Mouse (Mus musculus) forebrain, embryonic 15.5 days (tissue): Measurements from ENCODE around the gene Zcchc7. TPM values are rescaled to one million over a fixed set of nuclear protein-coding genes. Genes with fewer than 3 reads are reported as not detected.

Source experiments
- ATAC-seq: fragments of 200-750 bp; cut with Nextera tagmentation; replicated peaks from 2 replicates; pipeline ENCODE4 v1.8.0; 2017; ENCODE audit warnings: mild to moderate bottlenecking, moderate TSS enrichment, moderate library complexity
- H3K27ac ChIP-seq: fragments of 300-500 bp; sonication (generic); replicated peaks from 2 replicates; pipeline ENCODE4 v1.5.1; 2015; ENCODE audit warnings: mild to moderate bottlenecking, inconsistent platforms
- H3K27me3 ChIP-seq: fragments of 300-500 bp; sonication (generic); 2 replicates; pipeline ENCODE4 v1.6.1; 2015; ENCODE audit warnings: inconsistent platforms
- H3K36me3 ChIP-seq: fragments of 300-500 bp; sonication (generic); 2 replicates; pipeline ENCODE4 v1.6.1; 2015; ENCODE audit warnings: mild to moderate bottlenecking, inconsistent platforms
- H3K4me1 ChIP-seq: fragments of 300-500 bp; sonication (generic); 2 replicates; pipeline ENCODE4 v1.6.1; 2015; ENCODE audit warnings: inconsistent platforms
- H3K4me2 ChIP-seq: fragments of 300-500 bp; sonication (generic); replicated peaks from 2 replicates; pipeline ENCODE4 v1.6.1; 2015; ENCODE audit warnings: mild to moderate bottlenecking, inconsistent platforms
- H3K4me3 ChIP-seq: fragments of 300-500 bp; sonication (generic); 2 replicates; pipeline ENCODE4 v1.5.1; 2015; ENCODE audit warnings: mild to moderate bottlenecking, inconsistent platforms
- H3K9ac ChIP-seq: fragments of 300-500 bp; sonication (generic); replicated peaks from 2 replicates; pipeline ENCODE4 v1.6.1; 2015; ENCODE audit warnings: mild to moderate bottlenecking, inconsistent platforms
- H3K9me3 ChIP-seq: fragments of 300-500 bp; sonication (generic); 2 replicates; pipeline ENCODE4 v1.6.1; 2016; ENCODE audit warnings: inconsistent platforms
- WGBS: fragments of 180-500 bp; shearing (Covaris S2); methylation state at CpG from one replicate; pipeline ENCODE4 v1.1.7; 2015; ENCODE audit warnings: mixed read lengths; 5-methylcytosine and 5-hydroxymethylcytosine counted together
- polyA plus RNA-seq: library from polyadenylated mRNA; unstranded; fragments of >200 nt; fragmentation: Nextera tagmentation; extraction: Ambion mirVana; gene quantifications from 2 replicates; pipeline ENCODE4 v1.2.1, GENCODE M21; 2015

Zcchc7 gene
- 39.8 and 41.0 TPM in 2 replicates for polyA plus RNA-seq

- peak; percentile 63 for ATAC-seq
- Histone ChIP-seq H3K4me2 (peak within 1 kb of the TSS; percentile 75), H3K36me3 (no peaks in the 10 kb centered on the region), H3K27me3 (no peaks in the 10 kb centered on the region), H3K9me3 (no peaks in the 10 kb centered on the region), H3K4me1 (peaks cover 18% of the 10 kb centered on the region), H3K9ac (peak within 1 kb of the TSS; percentile 91), H3K27ac (peak within 1 kb of the TSS; percentile 95), H3K4me3 (peak within 1 kb of the TSS; percentile 97)
- 5% methylated on average over 15 of the region's 15 CpGs for WGBS
These were observed at the start of gene Zcchc7 for GRCm38 (mm10) chr4:44755553-44756133. TSS of gene Zcchc7 (plus strand) at chr4:44755877.

DNA sequence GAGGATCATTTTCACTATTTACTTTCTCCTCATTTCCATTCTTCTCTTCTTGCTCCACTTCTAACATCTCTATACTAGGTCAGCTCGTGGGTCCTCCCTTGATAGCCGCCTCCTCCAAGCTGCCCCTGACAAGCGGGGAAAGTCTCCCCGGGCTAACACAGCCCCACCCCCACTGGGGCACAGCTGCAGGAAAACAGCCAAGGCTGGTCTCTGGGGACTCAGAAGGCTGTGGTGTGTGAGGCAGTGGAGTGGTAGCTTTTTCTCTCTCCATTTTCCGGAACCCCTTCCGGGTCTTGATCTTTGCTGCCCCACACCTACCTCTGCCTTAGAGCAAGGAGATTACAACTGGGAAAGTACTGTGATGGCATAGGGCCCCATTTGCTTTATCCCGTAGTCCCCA lies 49.7 kb upstream of the Zcchc7 start:
- peaks cover 31% of the 10 kb centered on the region for H3K4me1 ChIP-seq
- H3K36me3 ChIP-seq, result no peaks in the 10 kb centered on the region
- H3K9me3 ChIP-seq, result no peaks in the 10 kb centered on the region
- H3K4me3 ChIP-seq, result no peak overlapping the region
- peaks cover 89% of the 10 kb centered on the region for H3K27me3 ChIP-seq
- no peak overlapping the region for H3K4me2 ChIP-seq
- no peak for ATAC-seq
- 9% methylated on average over 7 of the region's 7 CpGs for WGBS
- H3K9ac ChIP-seq, result no peak overlapping the region
- no peak overlapping the region for H3K27ac ChIP-seq

GRCm38 (mm10) chr4:44706865-44707264 lies 48.8 kb upstream of the Zcchc7 start:
- Histone ChIP-seq H3K4me1 (peaks cover 26% of the 10 kb centered on the region), H3K4me2 (no peak overlapping the region), H3K9ac (no peak overlapping the region), H3K27me3 (peaks cover 87% of the 10 kb centered on the region), H3K27ac (no peak overlapping the region), H3K4me3 (no peak overlapping the region), H3K36me3 (no peaks in the 10 kb centered on the region), H3K9me3 (no peaks in the 10 kb centered on the region)
- ATAC-seq, result no peak
- WGBS, result 44% methylated on average over 1 of the region's 1 CpGs

DNA sequence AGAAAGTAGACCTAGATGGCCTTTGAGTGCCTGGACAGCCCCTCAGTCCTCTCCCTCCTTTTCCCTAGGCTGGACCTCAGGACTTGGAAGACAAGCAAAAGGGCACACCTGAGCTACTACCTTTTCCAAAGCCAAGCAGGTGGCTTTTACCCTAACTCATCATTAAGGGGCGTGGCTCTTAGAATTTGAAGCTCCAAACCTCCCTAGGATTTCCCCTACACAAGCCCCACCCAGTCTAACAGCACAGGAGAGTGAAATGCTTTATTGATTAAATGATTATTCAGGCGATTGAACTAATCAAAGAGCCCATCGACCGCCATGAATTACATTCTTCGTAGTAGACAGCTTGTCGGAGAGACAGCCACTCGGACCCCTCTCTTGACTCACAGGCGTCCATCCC lies 47.4 kb upstream of the Zcchc7 start:
- H3K4me1 ChIP-seq, result peaks cover 28% of the 10 kb centered on the region
- H3K27me3 ChIP-seq, result peaks cover 85% of the 10 kb centered on the region
- no peaks in the 10 kb centered on the region for H3K9me3 ChIP-seq
- WGBS, result 62% methylated on average over 8 of the region's 8 CpGs
- no peak for ATAC-seq
- H3K36me3 ChIP-seq, result no peaks in the 10 kb centered on the region
- no peak overlapping the region for H3K9ac ChIP-seq
- no peak overlapping the region for H3K27ac ChIP-seq
- H3K4me3 ChIP-seq, result no peak overlapping the region
- no peak overlapping the region for H3K4me2 ChIP-seq

DNA sequence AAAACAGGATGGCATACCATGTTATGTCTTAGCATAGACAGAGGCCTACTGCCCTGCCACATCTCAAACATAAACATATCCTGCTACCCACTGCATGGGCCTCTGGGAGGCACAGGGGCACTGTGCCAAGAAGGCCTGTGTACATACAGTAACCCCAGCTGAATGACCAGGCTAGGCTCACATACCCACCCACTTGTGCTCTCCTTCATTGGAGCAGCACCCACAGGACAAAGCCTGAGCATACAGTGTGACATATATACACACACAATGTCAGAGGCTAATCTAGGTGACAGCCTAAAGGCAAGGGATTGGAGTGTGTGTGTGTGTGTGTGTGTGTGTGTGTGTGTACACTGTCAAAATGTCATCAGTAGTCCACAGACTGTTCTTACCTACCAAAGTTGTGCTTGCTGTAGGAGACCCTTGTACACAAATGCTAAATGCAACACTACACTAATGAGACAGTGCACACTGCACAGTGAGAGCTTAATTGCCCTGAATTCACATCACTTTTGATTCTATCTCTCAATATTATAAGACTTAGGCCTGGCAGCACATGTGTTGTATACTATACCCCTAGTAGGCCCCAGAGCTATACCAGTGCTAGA lies 46.5 kb upstream of the Zcchc7 start:
- no peaks in the 10 kb centered on the region for H3K36me3 ChIP-seq
- no peak for ATAC-seq
- H3K9me3 ChIP-seq, result no peaks in the 10 kb centered on the region
- H3K27me3 ChIP-seq, result peaks cover 85% of the 10 kb centered on the region
- H3K4me2 ChIP-seq, result no peak overlapping the region
- H3K27ac ChIP-seq, result no peak overlapping the region
- H3K9ac ChIP-seq, result no peak overlapping the region
- peaks cover 21% of the 10 kb centered on the region for H3K4me1 ChIP-seq
- H3K4me3 ChIP-seq, result no peak overlapping the region

DNA sequence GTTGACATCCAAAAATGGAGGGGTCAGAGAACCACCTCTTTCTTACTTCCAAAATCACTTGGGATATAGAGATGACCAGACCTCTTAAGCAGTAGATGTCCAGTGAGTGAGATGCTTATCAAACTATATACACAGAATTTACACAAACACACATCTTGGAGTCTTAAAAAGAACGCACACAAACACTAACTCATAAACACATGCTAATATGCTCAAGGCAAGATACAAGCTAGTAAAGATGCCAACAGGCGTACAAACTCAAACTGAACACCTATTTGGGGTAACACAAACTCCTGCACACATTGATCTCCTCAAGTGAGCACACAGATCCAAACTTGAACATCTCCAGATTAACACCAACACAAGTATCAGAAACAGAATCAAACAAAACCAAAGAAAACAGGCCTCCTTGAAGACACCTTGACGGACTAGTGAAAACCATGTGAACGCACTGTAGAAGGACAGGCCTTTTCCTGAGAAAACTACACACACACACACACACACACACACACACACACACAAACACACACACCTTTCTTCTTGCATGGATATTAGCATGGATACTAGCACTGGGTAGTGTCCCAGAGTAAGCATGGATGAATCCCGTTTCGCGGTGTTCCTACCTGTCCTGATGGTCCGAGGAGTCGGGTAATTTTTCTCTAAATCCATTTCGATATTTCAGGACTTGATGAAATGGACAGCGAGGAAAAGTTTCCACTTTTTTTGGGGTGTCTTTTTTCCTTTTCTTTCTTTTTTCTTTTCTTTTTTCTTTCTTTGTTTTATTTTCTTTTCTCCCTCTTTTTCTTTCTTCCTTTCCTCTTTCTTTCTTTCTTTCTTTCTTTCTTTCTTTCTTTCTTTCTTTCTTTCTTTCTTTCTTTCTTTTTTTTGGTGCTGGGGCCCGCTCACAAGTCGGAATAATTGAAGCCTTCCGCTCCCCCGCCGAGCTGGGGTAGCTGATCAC lies 45.7 kb upstream of the Zcchc7 start, which contains the start of gene Pax5:
Pax5 (minus strand) TSS at position 748 of the 961 bp plus-strand sequence.
- Histone ChIP-seq H3K27ac (no peak within 1 kb of the TSS), H3K9me3 (no peaks in the 10 kb centered on the region), H3K4me1 (peaks cover 15% of the 10 kb centered on the region), H3K4me2 (no peak within 1 kb of the TSS), H3K9ac (no peak within 1 kb of the TSS), H3K4me3 (no peak within 1 kb of the TSS), H3K36me3 (no peaks in the 10 kb centered on the region), H3K27me3 (peaks cover 85% of the 10 kb centered on the region)
- 25% methylated on average over 16 of the region's 16 CpGs for WGBS
- no peak for ATAC-seq

- Histone ChIP-seq H3K9me3 (no peaks in the 10 kb centered on the region), H3K36me3 (no peaks in the 10 kb centered on the region), H3K4me3 (no peak overlapping the region), H3K27ac (no peak overlapping the region), H3K9ac (no peak overlapping the region), H3K27me3 (peaks cover 85% of the 10 kb centered on the region), H3K4me2 (no peak overlapping the region), H3K4me1 (peaks cover 15% of the 10 kb centered on the region)
- ATAC-seq, result no peak
- under 1% methylated on average over 30 of the region's 30 CpGs for WGBS
These were observed 45.0 kb upstream of the Zcchc7 start for GRCm38 (mm10) chr4:44710701-44711097.

DNA sequence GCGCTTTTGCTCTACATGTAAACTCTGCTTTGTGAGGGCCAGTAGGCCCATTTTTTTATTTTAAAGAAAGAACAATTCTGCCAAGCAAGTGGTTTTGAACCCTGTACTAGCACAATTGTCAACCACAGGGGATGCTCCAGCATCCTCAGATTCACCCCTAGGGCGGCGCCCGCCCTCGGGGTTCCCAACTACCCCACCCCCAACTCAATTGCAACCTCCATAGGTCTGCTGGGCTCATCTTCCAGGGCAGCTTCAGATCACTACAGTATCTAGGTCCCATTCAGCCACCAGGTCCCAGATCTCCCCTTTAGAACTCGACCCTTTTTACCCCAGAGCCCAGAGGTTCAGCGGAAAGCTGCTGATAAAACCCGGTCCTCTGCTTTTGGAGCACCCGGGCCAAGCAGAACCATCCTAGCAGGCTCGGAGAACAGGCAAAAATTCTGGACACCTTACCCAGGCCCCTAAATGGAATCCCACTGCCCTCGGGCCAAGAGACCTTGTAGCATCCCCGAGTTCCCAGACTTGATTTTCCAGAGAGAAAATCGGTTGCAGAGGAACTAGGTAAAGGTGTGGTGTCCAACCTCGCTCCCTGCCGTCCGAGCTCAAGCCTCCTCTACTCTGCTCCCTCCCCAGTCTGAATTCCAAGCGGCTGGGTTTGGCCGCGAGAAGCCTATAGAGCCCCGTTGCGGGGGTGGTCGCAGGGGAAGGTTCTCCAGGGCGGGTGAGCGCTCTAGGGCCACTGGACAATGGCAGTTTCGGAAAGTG lies 44.4 kb upstream of the Zcchc7 start:
- no peak overlapping the region for H3K4me2 ChIP-seq
- H3K27ac ChIP-seq, result no peak overlapping the region
- peaks cover 15% of the 10 kb centered on the region for H3K4me1 ChIP-seq
- H3K4me3 ChIP-seq, result no peak overlapping the region
- 2% methylated on average over 25 of the region's 25 CpGs for WGBS
- ATAC-seq, result no peak
- H3K36me3 ChIP-seq, result no peaks in the 10 kb centered on the region
- H3K9ac ChIP-seq, result no peak overlapping the region
- H3K9me3 ChIP-seq, result no peaks in the 10 kb centered on the region
- H3K27me3 ChIP-seq, result peaks cover 80% of the 10 kb centered on the region

GRCm38 (mm10) chr4:44712051-44712700 lies 43.5 kb upstream of the Zcchc7 start:
- no peak overlapping the region for H3K9ac ChIP-seq
- H3K4me2 ChIP-seq, result no peak overlapping the region

GRCm38 (mm10) chr4:44712786-44713553 lies 42.7 kb upstream of the Zcchc7 start:
- H3K4me2 ChIP-seq, result no peak overlapping the region
- H3K9ac ChIP-seq, result no peak overlapping the region
- H3K4me1 ChIP-seq, result peaks cover 15% of the 10 kb centered on the region
- H3K4me3 ChIP-seq, result no peak overlapping the region
- peaks cover 80% of the 10 kb centered on the region for H3K27me3 ChIP-seq
- no peaks in the 10 kb centered on the region for H3K9me3 ChIP-seq
- ATAC-seq, result no peak
- H3K27ac ChIP-seq, result no peak overlapping the region
- no peaks in the 10 kb centered on the region for H3K36me3 ChIP-seq
- WGBS, result under 1% methylated on average over 50 of the region's 50 CpGs

More at GRCm38 (mm10) chr4:44712051-44712700, 43.5 kb upstream of the Zcchc7 start:
- no peaks in the 10 kb centered on the region for H3K36me3 ChIP-seq
- H3K27me3 ChIP-seq, result peaks cover 80% of the 10 kb centered on the region
- ATAC-seq, result no peak
- 1% methylated on average over 25 of the region's 25 CpGs for WGBS
- H3K9me3 ChIP-seq, result no peaks in the 10 kb centered on the region
- no peak overlapping the region for H3K4me3 ChIP-seq
- H3K27ac ChIP-seq, result no peak overlapping the region
- peaks cover 15% of the 10 kb centered on the region for H3K4me1 ChIP-seq
